Mouse (Mus musculus) layer of hippocampus, postnatal 25 days (tissue): Measurements from ENCODE around the gene Ndufv1. TPM values are rescaled to one million over a fixed set of nuclear protein-coding genes. Genes with fewer than 3 reads are reported as not detected.
"Not testable (repeated sequence)": the region's sequence is repeated elsewhere in the genome, so short reads cannot be mapped to it uniquely, and the experiment has no call there.

Experiments
- DNase-seq, 2 experiments: peaks; one replicate each; pipeline ENCODE4 v3.0.0; 2022; ENCODE audit warnings: mixed read lengths in 2 of 2, low spot score in 1 of 2; ENCODE audit errors: extremely low spot score in 1 of 2
- total RNA-seq, 2 experiments: library from RNA; stranded (reverse); gene quantifications; 2 replicates each; pipeline ENCODE4 v1.2.3; 2021

Gene Ndufv1
- total RNA-seq, 2 experiments from 2014 or later, result 222 to 263 TPM

- DNase-seq, result no peak
Observed at GRCm38 (mm10) chr19:3980917-3981316, 31.7 kb downstream of the Ndufv1 start.

GRCm38 (mm10) chr19:3980309-3980708 is 32.3 kb downstream of the Ndufv1 start:
- peak; percentile 51 to 84 for DNase-seq

DNA sequence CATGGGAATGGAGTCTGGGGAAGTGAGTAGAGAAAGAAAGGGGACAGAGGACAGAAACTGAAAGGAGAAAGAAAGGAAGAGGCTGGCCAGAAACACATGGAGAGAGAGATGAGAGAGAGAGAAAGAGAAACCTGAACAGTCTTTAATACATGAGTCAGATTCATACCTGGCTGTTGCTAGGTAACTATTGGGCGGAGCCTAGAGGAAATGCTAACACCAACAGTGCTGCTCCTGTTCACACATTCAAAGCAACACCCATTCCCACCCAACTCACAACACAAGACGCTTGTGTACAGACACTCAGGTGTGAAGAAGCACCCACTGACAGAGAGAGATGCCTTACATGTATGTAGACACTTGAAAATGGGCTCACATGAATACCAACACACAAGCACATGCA is 36.7 kb downstream of the Ndufv1 start:
- DNase-seq, result no peak

DNA sequence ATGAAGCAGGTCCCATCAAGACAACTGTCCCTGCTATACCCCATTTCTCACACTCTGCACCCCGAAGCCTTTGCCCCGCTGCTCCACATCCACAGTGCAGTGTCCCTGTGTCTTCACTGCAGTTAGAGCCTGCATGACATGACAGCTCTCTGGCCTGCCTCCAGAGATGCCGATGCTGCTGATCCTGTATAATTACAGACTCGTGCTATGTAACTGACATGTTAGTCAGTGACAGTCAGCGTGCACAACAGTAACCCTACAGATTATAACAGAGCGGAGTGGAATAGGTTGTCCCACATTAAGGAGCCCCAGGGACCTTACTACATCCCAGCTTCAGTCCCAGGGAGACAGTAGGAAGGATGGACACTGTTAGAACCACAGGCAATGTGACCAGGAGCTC is 38.0 kb downstream of the Ndufv1 start:
- not testable (repeated sequence) for DNase-seq

DNA sequence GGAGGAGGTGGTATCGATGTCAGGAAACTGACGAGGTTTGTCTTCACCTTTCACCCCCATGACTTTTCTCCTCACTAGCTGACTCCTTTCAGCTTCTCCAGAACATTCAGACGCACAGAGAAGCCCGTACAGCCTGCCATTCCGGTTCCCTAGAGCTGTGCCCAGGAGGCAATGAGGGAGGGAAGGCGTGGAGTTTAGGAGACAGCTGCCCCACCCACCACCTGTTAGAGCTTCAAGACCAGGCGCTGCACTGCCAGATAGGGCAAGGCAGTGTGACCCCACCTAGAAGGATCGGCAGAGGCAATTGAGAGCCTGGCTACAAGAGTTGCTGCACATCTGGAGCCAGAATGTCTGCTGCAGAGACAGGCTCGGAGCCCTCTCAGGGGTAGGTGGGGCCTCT is 40.4 kb downstream of the Ndufv1 start, which contains the start of gene Aldh3b2:
Aldh3b2 (plus strand) TSS at position 100 of the 400 bp plus-strand sequence.
- DNase-seq, result no peak

DNA sequence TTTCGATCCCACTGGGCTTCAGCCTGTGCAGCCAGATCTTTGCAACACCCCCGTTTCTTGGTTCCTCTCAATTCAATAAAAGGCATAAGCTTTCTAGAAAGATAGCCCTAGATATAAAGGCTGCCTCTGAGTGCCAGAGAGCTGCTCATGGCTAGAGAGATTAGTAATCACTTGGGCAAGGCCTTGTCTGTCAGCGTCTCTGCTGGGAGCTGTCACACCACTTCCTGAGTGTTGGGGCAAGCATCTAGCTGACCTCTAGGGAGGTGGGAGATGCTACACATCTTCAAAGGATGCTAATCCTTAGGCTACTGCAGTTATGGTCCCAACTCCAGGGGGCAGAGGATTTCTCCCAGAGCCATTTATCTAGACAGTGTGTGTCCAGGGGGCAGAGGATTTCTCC is 45.3 kb downstream of the Ndufv1 start:
- no peak for DNase-seq

GRCm38 (mm10) chr19:3966330-3967075 is 46.1 kb downstream of the Ndufv1 start:
- DNase-seq, result no peak

GRCm38 (mm10) chr19:3964030-3964429 is 48.6 kb downstream of the Ndufv1 start:
- no peak for DNase-seq

DNA sequence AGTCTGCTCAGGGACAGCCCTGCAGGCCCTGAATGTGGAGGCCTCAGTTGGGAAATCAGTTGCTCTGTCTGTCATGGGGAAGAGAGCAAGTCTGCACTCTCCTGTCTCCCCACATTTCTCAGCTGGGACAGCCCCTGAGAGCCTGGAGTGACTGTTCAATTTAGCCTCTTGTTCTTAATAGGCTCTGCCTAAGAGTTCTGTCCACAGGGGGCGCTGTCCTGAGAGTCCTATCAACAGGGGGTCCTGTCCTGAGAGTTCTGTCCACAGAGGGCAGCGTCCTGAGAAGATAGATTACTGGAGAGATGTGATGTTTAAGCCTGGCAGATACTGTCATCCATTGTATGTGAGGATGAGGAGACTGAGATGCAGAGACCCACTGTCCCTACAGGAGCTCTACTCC is 50.1 kb downstream of the Ndufv1 start:
- no peak for DNase-seq

GRCm38 (mm10) chr19:3961805-3962204 is 50.8 kb downstream of the Ndufv1 start:
- not testable (repeated sequence) for DNase-seq

DNA sequence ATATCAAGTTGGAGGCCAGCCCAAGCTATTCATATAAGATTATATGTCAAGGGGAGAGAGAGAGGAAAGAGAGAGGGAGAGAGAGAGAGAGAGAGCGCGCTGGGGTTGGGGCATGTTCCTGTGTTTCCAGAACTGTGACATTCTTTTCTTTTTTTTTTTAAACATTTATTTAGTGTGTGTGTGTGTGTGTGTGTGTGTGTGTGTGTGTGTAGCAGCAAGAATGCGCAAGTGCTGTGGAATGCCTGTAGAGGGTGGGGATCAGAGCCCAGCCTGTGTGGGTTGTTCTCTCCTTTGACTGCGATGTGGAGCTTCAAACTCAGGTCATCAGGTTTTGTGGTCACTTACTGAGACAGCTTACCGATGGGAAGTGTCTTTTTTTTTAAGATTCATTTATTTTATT is 52.4 kb downstream of the Ndufv1 start:
- no peak for DNase-seq

- DNase-seq, result no peak
Observed at GRCm38 (mm10) chr19:3959030-3959429, 53.6 kb downstream of the Ndufv1 start.

DNA sequence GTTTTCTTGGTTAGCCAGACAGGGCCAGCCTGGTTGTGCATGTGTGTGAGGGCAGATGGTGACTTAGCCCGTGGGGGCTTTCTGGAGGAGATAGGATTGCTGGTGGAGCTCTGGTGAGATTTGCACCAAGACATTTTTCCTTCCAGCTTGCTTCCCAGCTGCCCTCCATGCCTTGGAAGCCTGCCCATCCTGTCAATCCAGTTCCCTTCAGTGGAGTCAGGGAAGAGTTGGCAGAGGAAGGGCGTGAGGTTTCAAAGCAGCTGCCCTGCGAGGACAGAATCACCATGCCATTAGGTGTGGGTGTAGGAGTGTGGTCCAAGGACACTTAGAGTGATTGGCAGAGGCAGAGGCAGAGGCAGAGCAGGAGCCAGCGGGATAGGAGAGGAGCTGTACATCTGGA is 54.1 kb downstream of the Ndufv1 start, which contains the start of gene Aldh3b3:
Aldh3b3 (plus strand) TSS at position 176 of the 400 bp plus-strand sequence.
- DNase-seq, result no peak

Other genes starting within 250 kb of the Ndufv1 start
- gene Kmt5b, start 245.4 kb downstream of the Ndufv1 start, total RNA-seq, result 10 to 100 TPM; 51.6 to 55.2 TPM
- gene Chka, start 161.0 kb downstream of the Ndufv1 start, total RNA-seq, result 10 to 100 TPM; 78.4 to 97.2 TPM
- gene Tcirg1, start 105.7 kb downstream of the Ndufv1 start, total RNA-seq, result 10 to 100 TPM; 17.3 to 21.5 TPM
- 100 to 1,000 TPM; 134 to 151 TPM for gene Ndufs8, start 100.0 kb downstream of the Ndufv1 start, total RNA-seq
- gene Aldh3b1, start 83.0 kb downstream of the Ndufv1 start, total RNA-seq, result 1 to 10 TPM; 3.5 to 4.4 TPM
- 10 to 100 TPM; 16.7 to 20.6 TPM for gene Unc93b1, start 77.6 kb downstream of the Ndufv1 start, total RNA-seq
- not detected for gene Aldh3b3, start 54.2 kb downstream of the Ndufv1 start, total RNA-seq
- 1 to 10 TPM in 1 of 2 experiments, under 1 TPM in 1; 0.81 to 1.2 TPM for gene Aldh3b2, start 40.5 kb downstream of the Ndufv1 start, total RNA-seq
- 1 to 10 TPM; 2.0 to 2.5 TPM for gene Acy3, start 26.2 kb downstream of the Ndufv1 start, total RNA-seq
- not detected for gene Tbx10, start 20.1 kb downstream of the Ndufv1 start, total RNA-seq
- 10 to 100 TPM in 1 of 2 experiments, 1 to 10 TPM in 1; 9.9 to 10.2 TPM for gene Nudt8, start 12.2 kb downstream of the Ndufv1 start, total RNA-seq
- 1 to 10 TPM; 1.1 to 1.4 TPM for gene Gm49405, start 12.2 kb downstream of the Ndufv1 start, total RNA-seq
- gene Doc2g, start 9.5 kb downstream of the Ndufv1 start, total RNA-seq, result 1 to 10 TPM; 2.4 to 3.3 TPM
- gene Gstp1, start 25.2 kb upstream of the Ndufv1 start, total RNA-seq, result 100 to 1,000 TPM; 343 to 385 TPM
- 10 to 100 TPM; 35.5 to 41.9 TPM for gene Gstp2, start 33.2 kb upstream of the Ndufv1 start, total RNA-seq
- not detected for gene Gstp3, start 46.8 kb upstream of the Ndufv1 start, total RNA-seq
- not detected for gene Cabp2, start 68.8 kb upstream of the Ndufv1 start, total RNA-seq
- gene Cdk2ap2, start 84.4 kb upstream of the Ndufv1 start, total RNA-seq, result 10 to 100 TPM; 28.9 to 37.6 TPM
- 100 to 1,000 TPM; 176 to 181 TPM for gene Pitpnm1, start 87.2 kb upstream of the Ndufv1 start, total RNA-seq
- 100 to 1,000 TPM; 102 to 127 TPM for gene Aip, start 113.1 kb upstream of the Ndufv1 start, total RNA-seq
- not detected for gene Gpr152, start 127.0 kb upstream of the Ndufv1 start, total RNA-seq
- gene Cabp4, start 131.2 kb upstream of the Ndufv1 start, total RNA-seq, result under 1 TPM in 1 of 2 experiments, not detected in 1; 0.20 TPM
- gene Coro1b, start 135.8 kb upstream of the Ndufv1 start, total RNA-seq, result 10 to 100 TPM; 87.3 to 89.5 TPM
- gene Ptprcap, start 140.8 kb upstream of the Ndufv1 start, total RNA-seq, result 1 to 10 TPM; 1.1 to 2.9 TPM
- 10 to 100 TPM; 27.8 to 43.9 TPM for gene Rps6kb2, start 150.5 kb upstream of the Ndufv1 start, total RNA-seq
- 10 to 100 TPM in 1 of 2 experiments, 1 to 10 TPM in 1; 8.2 to 11.7 TPM for gene Carns1, start 162.7 kb upstream of the Ndufv1 start, total RNA-seq
- 1 to 10 TPM; 1.2 to 1.3 TPM for gene Tbc1d10c, start 178.5 kb upstream of the Ndufv1 start, total RNA-seq
- gene Ppp1ca, start 179.3 kb upstream of the Ndufv1 start, total RNA-seq, result 100 to 1,000 TPM; 259 to 293 TPM
- 1 to 10 TPM; 7.4 to 8.2 TPM for gene Rad9a, start 188.9 kb upstream of the Ndufv1 start, total RNA-seq
- gene Clcf1, start 201.4 kb upstream of the Ndufv1 start, total RNA-seq, result under 1 TPM; 0.27 to 0.61 TPM
- not detected for gene AC109138.7, start 201.6 kb upstream of the Ndufv1 start, total RNA-seq
- gene Pold4, start 219.1 kb upstream of the Ndufv1 start, total RNA-seq, result 10 to 100 TPM; 15.1 to 17.5 TPM